Mouse (Mus musculus): Measurements from ENCODE around the gene Zbtb22. TPM values are rescaled to one million over a fixed set of nuclear protein-coding genes. Genes with fewer than 3 reads are reported as not detected.
"Not testable (repeated sequence)": the region's sequence is repeated elsewhere in the genome, so short reads cannot be mapped to it uniquely, and the experiment has no call there.

The Zbtb22 gene
- total RNA-seq, 2 experiments from 2014 or later, result 29.7 to 35.2 TPM

DNA sequence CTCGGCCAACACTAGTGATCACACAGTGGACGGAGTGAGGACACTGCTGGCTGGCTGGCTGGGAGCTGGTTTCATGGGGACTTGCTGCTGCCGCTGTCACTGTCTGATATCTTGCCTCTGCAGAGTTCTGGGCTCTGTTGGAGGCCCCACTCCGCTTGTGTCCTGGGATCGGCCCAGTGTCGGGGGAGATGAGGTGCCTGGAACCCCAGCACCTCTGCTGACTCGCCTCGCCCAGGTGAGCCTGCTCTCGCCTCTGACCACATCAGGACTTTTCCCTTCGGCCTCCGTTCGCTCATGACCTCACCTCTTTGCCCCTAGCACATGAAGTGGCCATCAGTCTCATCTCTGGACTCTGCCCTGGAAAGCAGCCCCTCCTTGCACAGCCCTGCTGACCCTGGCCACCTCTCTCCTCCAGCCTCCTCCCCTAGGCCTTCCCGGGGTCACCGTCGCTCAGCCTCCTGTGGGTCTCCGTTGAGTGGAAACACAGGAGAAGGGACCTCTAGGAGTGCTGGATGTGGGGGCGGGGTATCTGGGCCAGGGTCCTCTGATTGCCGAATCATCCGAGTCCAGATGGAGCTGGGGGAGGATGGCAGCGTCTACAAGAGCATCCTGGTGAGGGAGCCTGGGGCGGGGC is 19.8 kb downstream of the Zbtb22 start:
- DNase-seq (ENCODE audit: low spot score in 2 of 2), result no peak
- intact Hi-C loops (cut with DNase I), result no loop called here

DNA sequence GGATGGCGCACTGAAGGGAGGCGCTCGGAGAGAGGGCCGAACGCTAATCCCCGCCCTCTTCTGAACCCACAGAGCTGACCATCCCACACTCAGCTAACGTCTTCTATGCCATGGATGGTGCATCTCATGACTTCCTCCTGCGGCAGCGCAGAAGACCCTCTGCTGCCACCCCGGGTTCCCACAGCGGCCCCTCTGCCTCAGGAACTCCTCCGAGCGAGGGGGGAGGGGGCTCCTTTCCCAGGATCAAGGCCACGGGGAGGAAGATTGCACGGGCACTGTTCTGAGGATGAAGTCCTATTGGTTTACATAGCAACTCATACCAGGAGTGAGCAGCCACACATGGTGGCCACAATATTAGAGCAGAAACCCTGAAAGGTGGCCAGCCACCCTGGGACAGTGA is 21.3 kb downstream of the Zbtb22 start:
- intact Hi-C loops (cut with DNase I), result no loop called here
- no peak for DNase-seq (ENCODE audit: low spot score in 2 of 2)

DNA sequence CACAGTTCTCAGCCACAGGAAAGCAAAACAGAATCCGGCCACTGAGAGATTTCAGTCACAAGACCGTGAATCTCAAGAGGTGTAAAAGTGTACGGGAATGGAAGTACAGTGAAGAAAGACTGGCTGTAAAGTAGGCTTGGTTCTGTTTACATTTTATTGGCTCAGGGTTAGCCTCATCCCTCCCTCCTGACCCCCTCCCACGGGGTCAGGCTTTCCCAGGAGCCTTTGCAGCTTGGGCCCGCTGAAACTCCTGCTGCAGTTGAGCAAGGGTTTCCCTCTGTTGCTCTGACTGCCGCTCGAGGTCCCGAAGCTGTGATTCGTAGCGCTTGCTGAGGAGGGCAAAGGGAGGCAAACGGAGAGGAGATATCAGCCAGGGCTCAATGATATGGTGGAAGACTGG is 23.1 kb downstream of the Zbtb22 start:
- intact Hi-C loops (cut with DNase I), result no loop called here
- DNase-seq (ENCODE audit: low spot score in 2 of 2), result no peak

- DNase-seq (ENCODE audit: low spot score in 2 of 2), result peak; percentile 87 to 90
- intact Hi-C loops (cut with DNase I), result no loop called here
Observed at GRCm38 (mm10) chr17:33940206-33940805, 24.6 kb downstream of the Zbtb22 start, which contains the start of the genes Pfdn6 and Wdr46. Gene Pfdn6 (minus strand): TSS chr17:33940343. Gene Wdr46 (plus strand): TSS chr17:33940660.

- DNase-seq (ENCODE audit: low spot score in 2 of 2), result no peak
- intact Hi-C loops (cut with DNase I), result no loop called here
Observed at GRCm38 (mm10) chr17:33940981-33941380, 25.3 kb downstream of the Zbtb22 start.

DNA sequence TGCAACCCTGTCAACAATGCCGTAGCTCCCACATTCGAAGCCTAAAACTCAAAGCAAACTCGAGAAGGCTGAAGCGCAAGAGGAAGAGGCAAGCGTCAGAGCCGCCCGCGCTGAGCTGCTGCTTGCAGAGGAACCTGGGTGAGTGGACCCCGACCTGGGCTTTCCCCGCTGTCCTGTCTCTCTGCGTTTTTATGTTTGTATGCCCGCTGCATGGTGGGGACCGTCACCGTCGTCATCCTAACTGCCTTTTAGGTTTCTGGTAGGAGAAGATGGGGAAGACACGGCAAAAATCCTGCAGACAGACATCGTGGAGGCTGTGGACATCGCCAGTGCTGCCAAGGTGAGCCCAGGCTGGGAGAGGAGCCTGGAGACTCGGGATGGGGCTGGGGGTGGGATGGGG is 25.7 kb downstream of the Zbtb22 start:
- no peak for DNase-seq (ENCODE audit: low spot score in 2 of 2)
- intact Hi-C loops (cut with DNase I), result no loop called here

DNA sequence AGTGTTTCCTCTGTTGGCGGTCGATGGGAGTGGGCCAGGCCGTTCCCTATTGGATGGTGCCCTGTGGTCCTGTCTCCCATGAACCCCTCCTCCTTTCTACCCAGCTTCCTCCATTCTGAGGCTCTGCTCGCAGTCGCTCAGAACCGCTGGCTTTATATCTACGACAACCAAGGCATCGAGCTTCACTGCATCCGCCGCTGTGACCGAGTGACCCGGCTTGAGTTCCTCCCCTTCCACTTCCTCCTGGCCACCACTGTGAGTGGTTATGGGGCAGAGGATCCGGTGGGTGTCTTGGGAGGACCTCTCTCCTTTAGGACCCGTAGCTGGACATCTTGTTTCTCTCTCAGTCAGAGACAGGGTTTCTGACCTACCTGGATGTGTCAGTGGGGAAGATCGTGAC is 27.8 kb downstream of the Zbtb22 start:
- DNase-seq (ENCODE audit: low spot score in 2 of 2), result no peak
- intact Hi-C loops (cut with DNase I), result no loop called here

DNA sequence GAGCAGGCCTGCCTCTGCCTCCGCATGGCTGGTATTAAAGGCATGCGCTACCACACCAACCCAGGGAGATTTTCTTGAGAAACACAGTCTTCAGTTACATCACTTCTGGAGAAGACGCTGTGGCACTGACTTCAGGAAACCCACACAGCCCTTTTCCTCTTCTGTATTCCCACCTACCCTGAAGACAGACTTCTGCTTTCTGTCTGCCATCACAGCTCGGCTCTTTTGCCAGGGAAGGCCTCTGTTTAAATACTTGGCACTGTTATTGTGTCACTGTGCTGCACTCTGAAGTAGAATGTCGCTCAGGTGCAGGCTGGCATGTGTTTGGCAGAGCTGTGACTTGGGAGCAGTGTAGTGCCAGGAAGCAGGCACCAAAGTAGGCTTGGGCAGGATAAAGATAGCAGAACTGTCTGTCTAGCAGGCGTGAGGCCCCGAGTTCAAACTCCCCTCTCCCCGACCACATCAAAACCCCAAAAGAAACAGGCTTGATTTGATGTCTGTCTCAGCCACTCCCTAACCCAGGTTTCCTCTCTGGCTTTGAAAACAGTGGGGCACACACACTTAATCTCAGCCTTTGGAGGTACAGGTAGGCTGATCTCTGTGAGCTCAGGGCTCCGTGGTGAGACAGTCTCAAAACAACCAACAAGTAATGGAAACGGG is 31.9 kb downstream of the Zbtb22 start:
- no peak for DNase-seq (ENCODE audit: low spot score in 2 of 2)
- intact Hi-C loops (cut with DNase I), result no loop called here

DNA sequence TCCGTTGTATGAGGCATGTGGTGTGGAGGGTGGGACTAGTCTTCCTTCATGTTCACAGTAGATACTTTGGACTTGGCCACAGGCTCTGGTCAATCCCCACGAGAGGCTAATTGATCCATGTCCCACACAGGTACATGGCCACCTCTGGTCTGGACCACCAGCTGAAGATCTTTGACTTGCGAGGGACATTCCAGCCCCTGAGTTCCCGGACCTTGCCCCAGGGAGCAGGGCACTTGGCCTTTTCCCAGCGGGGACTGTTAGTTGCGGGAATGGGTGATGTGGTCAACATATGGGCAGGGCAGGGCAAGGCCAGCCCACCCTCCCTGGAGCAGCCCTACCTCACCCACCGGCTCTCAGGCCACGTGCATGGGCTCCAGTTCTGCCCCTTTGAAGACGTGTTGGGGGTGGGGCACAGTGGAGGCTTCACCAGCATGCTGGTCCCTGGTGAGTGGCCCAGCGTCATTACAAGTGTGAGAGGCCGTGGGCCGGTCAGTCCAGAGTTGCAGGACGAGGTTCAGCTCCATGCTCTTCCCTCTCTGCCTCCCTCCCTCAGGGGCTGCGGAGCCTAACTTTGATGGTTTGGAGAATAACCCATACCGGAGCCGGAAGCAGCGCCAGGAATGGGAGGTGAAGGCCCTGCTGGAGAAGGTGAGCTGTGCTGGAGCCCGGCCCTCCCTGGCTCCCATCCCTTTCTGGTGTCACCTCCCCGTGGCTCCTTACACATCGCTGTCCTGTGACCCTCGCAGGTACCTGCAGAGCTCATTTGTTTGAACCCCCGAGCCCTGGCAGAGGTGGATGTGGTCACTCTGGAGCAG is 32.6 kb downstream of the Zbtb22 start:
- intact Hi-C loops (cut with DNase I), result no loop called here
- no peak for DNase-seq (ENCODE audit: low spot score in 2 of 2)

GRCm38 (mm10) chr17:33948905-33949537 is 33.3 kb downstream of the Zbtb22 start:
- intact Hi-C loops (cut with DNase I), result no loop called here
- DNase-seq (ENCODE audit: low spot score in 2 of 2), result no peak

GRCm38 (mm10) chr17:33950131-33950625 is 34.5 kb downstream of the Zbtb22 start:
- intact Hi-C loops (cut with DNase I), result no loop called here
- no peak for DNase-seq (ENCODE audit: low spot score in 2 of 2)

DNA sequence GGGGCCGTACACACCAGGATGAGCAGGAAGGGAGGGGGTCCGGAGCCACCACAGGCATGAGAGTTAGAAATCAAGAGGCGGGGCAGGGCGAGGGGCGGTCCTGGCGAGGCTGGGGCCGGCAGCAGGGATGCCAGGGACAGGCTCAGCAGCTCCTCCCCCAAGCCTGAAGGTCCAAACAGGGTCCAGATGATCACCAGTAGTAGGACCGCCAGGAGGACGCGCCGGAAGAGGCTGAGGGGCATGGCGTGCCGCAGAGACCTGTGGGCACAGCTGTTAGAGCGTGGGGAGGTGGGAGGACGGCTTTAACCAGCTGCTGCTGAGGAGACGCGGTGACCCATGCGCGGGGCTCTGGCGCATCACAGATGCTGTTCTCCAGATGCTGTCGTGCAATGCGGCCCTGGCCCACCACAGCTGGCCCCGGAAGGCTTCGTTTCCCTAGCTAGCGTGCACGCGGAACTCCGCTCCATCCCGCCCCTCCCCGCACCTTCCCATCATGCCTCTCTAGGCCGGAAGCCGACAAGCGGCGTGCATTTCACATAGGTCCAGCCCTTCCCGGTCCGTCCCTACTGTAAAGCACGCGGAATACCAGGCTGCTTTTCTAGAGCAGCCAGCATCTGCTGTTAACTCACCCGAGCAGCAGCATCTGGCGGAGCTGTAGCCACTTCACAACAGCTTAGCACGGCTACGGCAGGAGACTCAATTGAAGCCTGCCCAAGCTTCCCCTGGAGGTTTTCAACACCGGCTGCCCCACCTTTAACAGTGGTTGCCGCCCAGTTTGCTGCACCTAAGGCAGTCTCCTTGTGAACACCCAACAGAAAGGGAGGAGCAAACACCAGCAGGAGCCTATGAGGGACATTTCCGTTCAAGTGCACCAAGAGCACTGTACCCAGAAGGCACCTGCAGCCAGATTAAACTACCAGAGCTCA is 35.6 kb downstream of the Zbtb22 start, which contains the start of gene B3galt4:
Gene B3galt4, minus strand, starts transcription at position 468 of the 926 bp plus-strand sequence.
- DNase-seq (ENCODE audit: low spot score in 2 of 2), result peak; percentile 83 to 86
- intact Hi-C loops (cut with DNase I), result no loop called here

- intact Hi-C loops (cut with DNase I); DNase-seq (ENCODE audit: low spot score in 2 of 2): not testable (repeated sequence)
Observed at GRCm38 (mm10) chr17:33952015-33952414, 36.3 kb downstream of the Zbtb22 start.

DNA sequence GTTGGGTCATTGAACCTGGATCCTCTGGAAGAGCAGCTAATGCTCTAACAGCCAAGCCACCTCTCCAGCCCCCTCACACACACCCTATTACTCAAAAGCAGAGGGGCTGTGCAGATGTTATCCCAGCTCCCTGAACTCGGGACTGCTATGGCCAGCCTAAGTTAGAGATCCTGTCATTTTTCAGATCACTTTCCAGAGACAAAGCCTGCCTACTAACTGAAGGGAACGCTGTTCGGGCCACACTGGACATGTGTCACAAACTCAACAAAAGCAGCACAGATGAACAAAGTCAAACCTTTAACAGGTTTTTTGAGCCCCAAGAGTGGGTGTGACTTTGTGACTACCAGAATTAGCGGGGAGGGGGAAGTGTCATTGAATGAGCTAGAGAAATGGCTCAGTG is 37.2 kb downstream of the Zbtb22 start:
- DNase-seq (ENCODE audit: low spot score in 2 of 2), result no peak
- intact Hi-C loops (cut with DNase I), result no loop called here

- intact Hi-C loops (cut with DNase I), result no loop called here
- no peak for DNase-seq (ENCODE audit: low spot score in 2 of 2)
Observed at GRCm38 (mm10) chr17:33953310-33953709, 37.6 kb downstream of the Zbtb22 start.

GRCm38 (mm10) chr17:33953961-33954565 is 38.4 kb downstream of the Zbtb22 start:
- no peak for DNase-seq (ENCODE audit: low spot score in 2 of 2)
- intact Hi-C loops (cut with DNase I), result no loop called here

DNA sequence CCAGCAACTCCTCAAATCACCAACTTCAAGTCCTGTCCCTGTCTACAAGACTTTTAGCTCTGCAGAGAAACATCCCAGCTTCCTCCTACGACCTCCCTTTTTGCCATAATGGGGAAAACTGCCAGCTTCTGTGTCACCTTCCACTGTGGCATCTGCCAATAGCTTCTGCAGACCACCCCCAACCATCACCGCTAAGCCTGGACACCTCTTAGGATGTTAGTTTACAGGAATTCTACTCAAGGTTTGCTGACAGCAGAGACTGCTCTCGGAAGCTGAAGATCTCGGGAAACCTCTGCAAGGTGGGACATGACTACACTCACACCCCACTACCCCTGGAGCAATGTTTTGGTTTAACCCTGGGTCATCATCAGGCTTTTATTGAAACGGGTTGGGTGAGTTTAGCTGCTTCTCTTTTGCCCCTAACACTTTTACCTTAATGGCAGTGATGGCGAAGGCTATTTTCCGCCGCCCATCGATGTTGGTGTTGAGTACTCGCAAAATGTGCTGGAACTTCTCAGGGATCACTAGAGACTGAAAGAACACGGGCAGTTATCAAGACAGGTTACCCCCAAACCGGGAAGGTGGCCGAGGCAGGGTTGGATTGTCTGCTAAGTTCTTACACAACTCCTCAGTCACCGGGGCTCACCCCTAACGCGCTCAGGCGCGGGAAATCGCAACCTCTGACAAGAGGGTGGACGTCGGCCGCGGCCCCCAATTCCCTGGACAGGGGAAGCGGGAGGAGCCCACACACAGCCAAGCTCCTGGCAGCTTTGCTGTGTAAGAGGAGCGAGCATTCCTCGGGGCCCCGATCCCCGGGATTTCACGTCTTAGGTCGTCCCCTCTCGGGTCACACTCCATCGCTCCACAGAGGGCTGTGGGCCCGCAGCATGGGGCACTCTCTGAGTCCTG is 39.2 kb downstream of the Zbtb22 start:
- intact Hi-C loops (cut with DNase I), result loop anchor here (5.0 kb wide), 1 partner anchor 67 kb away; the partner anchor contains the start of gene Ring1
- DNase-seq (ENCODE audit: low spot score in 2 of 2), result no peak

All from left cerebral cortex, postnatal 14 days (tissue).